Mouse (Mus musculus) heart, embryonic 12.5 days (tissue): ENCODE data around the gene Gclm. TPM values are rescaled to one million over a fixed set of nuclear protein-coding genes. Genes with fewer than 3 reads are reported as not detected.
"Not testable (repeated sequence)": the region's sequence is repeated elsewhere in the genome, so short reads cannot be mapped to it uniquely, and the experiment has no call there.

Source experiments
- ATAC-seq: fragments of 200-750 bp; cut with Nextera tagmentation; 2 replicates; pipeline ENCODE4 v1.8.0; 2017; ENCODE audit warnings: moderate TSS enrichment, moderate library complexity; ENCODE audit not compliant: insufficient number of reproducible peaks, low FRiP score
- H3K27ac ChIP-seq: fragments of 300-500 bp; sonication (generic); 2 replicates; pipeline ENCODE4 v1.5.1; 2016; ENCODE audit warnings: mild to moderate bottlenecking, moderate library complexity; ENCODE audit not compliant: poor library complexity, severe bottlenecking
- H3K27me3 ChIP-seq: fragments of 300-500 bp; sonication (generic); replicated peaks from 2 replicates; pipeline ENCODE4 v1.6.1; 2016; ENCODE audit warnings: mild to moderate bottlenecking, moderate library complexity
- H3K36me3 ChIP-seq: fragments of 300-500 bp; sonication (generic); 2 replicates; pipeline ENCODE4 v1.6.1; 2016; ENCODE audit warnings: mild to moderate bottlenecking, moderate library complexity
- H3K4me1 ChIP-seq: fragments of 300-500 bp; sonication (generic); replicated peaks from 2 replicates; pipeline ENCODE4 v1.6.1; 2016; ENCODE audit warnings: mild to moderate bottlenecking
- H3K4me2 ChIP-seq: fragments of 300-500 bp; sonication (generic); 2 replicates; pipeline ENCODE4 v1.6.1; 2016; ENCODE audit warnings: mild to moderate bottlenecking, moderate library complexity
- H3K4me3 ChIP-seq: fragments of 300-500 bp; sonication (generic); 2 replicates; pipeline ENCODE4 v1.5.1; 2016; ENCODE audit warnings: mild to moderate bottlenecking
- H3K9ac ChIP-seq: fragments of 300-500 bp; sonication (generic); 2 replicates; pipeline ENCODE4 v1.6.1; 2016; ENCODE audit warnings: mild to moderate bottlenecking, moderate library complexity
- H3K9me3 ChIP-seq: fragments of 300-500 bp; sonication (generic); replicated peaks from 2 replicates; pipeline ENCODE4 v1.6.1; 2016; ENCODE audit warnings: mild to moderate bottlenecking, moderate library complexity
- WGBS: fragments of 180-500 bp; shearing (Covaris S2); methylation state at CpG from one replicate; pipeline ENCODE4 v1.1.7; 2016; 5-methylcytosine and 5-hydroxymethylcytosine counted together
- polyA plus RNA-seq: library from polyadenylated mRNA; unstranded; fragments of >200 nt; fragmentation: Nextera tagmentation; extraction: Ambion mirVana; gene quantifications from 2 replicates; pipeline ENCODE4 v1.2.1, GENCODE M21; 2016

Gclm gene
- polyA plus RNA-seq, 1 experiment from 2014 or later: 122 TPM

- Histone ChIP-seq H3K27ac (peak overlapping the region; percentile 49; the same call in 1 of the 2 replicates), H3K27me3 (no peaks in the 10 kb centered on the region), H3K4me2 (no peak overlapping the region), H3K4me3 (no peak overlapping the region), H3K36me3 (no peaks in the 10 kb centered on the region), H3K9me3 (no peaks in the 10 kb centered on the region), H3K4me1 (peaks cover 16% of the 10 kb centered on the region), H3K9ac (no peak overlapping the region)
- ATAC-seq: no peak
- 53% methylated on average over 6 of the region's 6 CpGs for WGBS
These were observed 2.5 kb upstream of the Gclm start for GRCm38 (mm10) chr3:122242876-122243275.

DNA sequence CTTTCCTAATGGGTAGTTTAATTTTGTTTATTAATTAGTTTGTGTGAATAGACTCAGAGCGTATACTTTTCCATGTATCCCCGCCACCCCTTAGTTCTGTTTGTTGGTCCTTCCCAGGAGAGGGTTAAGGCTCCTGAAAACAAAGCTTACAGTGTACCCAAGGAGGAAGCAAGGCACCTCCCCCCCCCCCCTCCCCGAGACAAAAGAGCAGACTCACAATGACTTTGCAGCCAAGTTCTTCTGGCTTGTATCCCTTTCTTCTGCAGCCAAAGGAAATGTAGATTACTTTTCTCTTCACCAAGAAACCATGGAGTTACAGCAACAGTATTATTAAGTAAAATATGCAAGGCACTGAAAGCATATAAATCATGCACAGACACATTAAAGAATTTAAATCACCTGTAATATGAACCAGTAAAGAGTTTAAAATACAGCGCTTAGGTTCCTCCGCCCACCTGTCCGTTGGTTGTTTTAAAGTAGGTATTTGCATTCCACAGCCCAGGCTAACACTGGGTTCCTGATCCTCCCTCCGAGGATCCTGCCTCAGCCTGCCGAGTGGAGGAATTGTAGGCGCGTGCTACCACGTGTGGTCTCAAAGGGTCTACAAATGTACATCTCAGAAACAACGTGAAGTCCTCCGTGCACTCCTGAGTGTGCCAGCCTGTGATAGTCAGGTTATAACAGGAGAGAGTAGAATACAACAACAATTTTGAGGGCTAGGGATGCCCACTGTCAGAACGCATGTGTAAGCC is 1.8 kb upstream of the Gclm start:
- H3K27me3 ChIP-seq: no peaks in the 10 kb centered on the region
- no peak overlapping the region for H3K4me2 ChIP-seq
- H3K4me3 ChIP-seq: no peak overlapping the region
- H3K9ac ChIP-seq: no peak overlapping the region
- peaks cover 17% of the 10 kb centered on the region for H3K4me1 ChIP-seq
- peak overlapping the region; percentile 11; the same call in 1 of the 2 replicates for H3K27ac ChIP-seq
- H3K9me3 ChIP-seq: no peaks in the 10 kb centered on the region
- 56% methylated on average over 14 of the region's 14 CpGs for WGBS
- no peaks in the 10 kb centered on the region for H3K36me3 ChIP-seq
- ATAC-seq: no peak

DNA sequence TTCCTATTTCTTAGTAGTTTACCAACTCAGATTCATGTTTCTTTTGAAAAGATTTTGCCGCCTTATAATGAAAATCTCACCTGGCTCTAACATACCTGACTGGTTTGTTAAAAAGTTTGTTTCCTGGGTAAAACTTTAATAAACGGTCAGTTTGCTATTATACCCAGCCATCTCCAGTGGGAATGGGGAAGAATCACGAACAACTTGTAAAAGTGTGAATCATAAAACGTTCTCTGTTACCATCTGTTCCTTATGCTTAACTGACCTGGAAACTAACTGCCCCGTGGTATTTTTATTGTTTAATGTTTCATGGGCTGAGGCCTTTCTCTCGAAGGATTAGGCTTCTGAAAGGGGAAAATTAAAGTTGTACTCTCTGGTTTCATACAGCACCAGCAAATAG is 598 bp upstream of the Gclm start:
- Histone ChIP-seq H3K4me3 (peak overlapping the region; percentile 93; the same call in 1 of the 2 replicates), H3K4me1 (peaks cover 17% of the 10 kb centered on the region), H3K36me3 (no peaks in the 10 kb centered on the region), H3K27ac (peak overlapping the region; percentile 47; the same call in 1 of the 2 replicates), H3K27me3 (no peaks in the 10 kb centered on the region), H3K9ac (peak overlapping the region; percentile 34), H3K4me2 (peak overlapping the region; percentile 83), H3K9me3 (no peaks in the 10 kb centered on the region)
- WGBS: 59% methylated on average over 6 of the region's 6 CpGs
- no peak for ATAC-seq

GRCm38 (mm10) chr3:122245878-122246332 is 548 bp downstream of the Gclm start:
- Histone ChIP-seq H3K4me2 (peak overlapping the region; percentile 83), H3K36me3 (no peaks in the 10 kb centered on the region), H3K27me3 (no peaks in the 10 kb centered on the region), H3K4me3 (peak overlapping the region; percentile 93), H3K27ac (peak overlapping the region; percentile 97), H3K9me3 (no peaks in the 10 kb centered on the region), H3K4me1 (peaks cover 17% of the 10 kb centered on the region), H3K9ac (peak overlapping the region; percentile 95)
- ATAC-seq: peak; percentile 31; the same call in 1 of the 2 replicates
- under 1% methylated on average over 50 of the region's 50 CpGs for WGBS

DNA sequence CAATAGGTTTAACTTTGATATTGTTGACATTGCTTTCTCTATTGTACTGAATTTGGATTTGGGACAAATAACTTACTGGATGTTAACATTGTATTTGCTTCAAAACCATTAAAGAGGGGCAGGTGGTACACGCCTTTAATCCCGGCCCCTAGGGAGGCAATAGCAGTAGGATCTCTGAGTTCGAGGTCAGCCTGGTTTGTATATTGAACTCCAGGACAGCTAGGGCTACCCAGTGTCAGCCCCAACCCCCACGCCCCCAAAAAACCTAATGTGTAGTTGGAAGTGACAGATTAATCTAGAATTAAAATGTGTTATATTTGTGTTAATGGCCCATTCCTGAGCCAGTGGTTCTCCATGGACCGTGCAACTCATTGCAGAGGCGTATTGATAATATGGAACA is 1.0 kb downstream of the Gclm start:
- Histone ChIP-seq H3K4me1 (peaks cover 17% of the 10 kb centered on the region), H3K9me3 (no peaks in the 10 kb centered on the region), H3K4me3 (peak overlapping the region; percentile 93), H3K27ac (peak overlapping the region; percentile 97), H3K36me3 (no peaks in the 10 kb centered on the region), H3K4me2 (peak overlapping the region; percentile 83), H3K9ac (peak overlapping the region; percentile 95), H3K27me3 (no peaks in the 10 kb centered on the region)
- no peak for ATAC-seq
- WGBS: 23% methylated on average over 6 of the region's 6 CpGs

GRCm38 (mm10) chr3:122246986-122247767 is 1.8 kb downstream of the Gclm start:
- WGBS: 34% methylated on average over 12 of the region's 12 CpGs
- H3K4me1 ChIP-seq: peaks cover 17% of the 10 kb centered on the region
- no peaks in the 10 kb centered on the region for H3K27me3 ChIP-seq
- H3K27ac ChIP-seq: peak overlapping the region; percentile 97
- ATAC-seq: peak; percentile 65
- no peaks in the 10 kb centered on the region for H3K36me3 ChIP-seq
- no peaks in the 10 kb centered on the region for H3K9me3 ChIP-seq
- H3K9ac ChIP-seq: peak overlapping the region; percentile 95
- H3K4me2 ChIP-seq: peak overlapping the region; percentile 83
- H3K4me3 ChIP-seq: peak overlapping the region; percentile 93

DNA sequence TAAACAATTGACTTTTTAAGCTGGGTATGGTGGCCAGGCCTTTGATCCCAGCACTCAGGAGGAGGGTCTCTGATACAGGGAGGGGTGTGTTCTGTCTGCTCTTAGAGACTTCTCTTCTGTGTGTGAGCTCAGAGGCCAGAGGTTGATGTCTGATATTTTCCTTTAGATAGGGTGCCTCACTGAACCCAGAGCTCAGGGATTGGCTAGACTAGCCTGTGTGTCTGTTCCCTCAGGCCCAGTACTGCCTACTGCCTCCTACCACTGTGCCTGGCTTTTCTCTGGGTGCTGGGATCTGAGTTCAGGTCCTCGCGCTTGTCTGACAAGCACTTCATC is 2.4 kb downstream of the Gclm start:
- 89% methylated on average over 2 of the region's 2 CpGs for WGBS
- peaks cover 21% of the 10 kb centered on the region for H3K4me1 ChIP-seq
- peak; percentile 38; the same call in 1 of the 2 replicates for ATAC-seq
- H3K4me2 ChIP-seq: peak overlapping the region; percentile 40
- no peaks in the 10 kb centered on the region for H3K9me3 ChIP-seq
- H3K27ac ChIP-seq: peak overlapping the region; percentile 97
- no peaks in the 10 kb centered on the region for H3K27me3 ChIP-seq
- no peaks in the 10 kb centered on the region for H3K36me3 ChIP-seq
- H3K9ac ChIP-seq: no peak overlapping the region
- peak overlapping the region; percentile 93 for H3K4me3 ChIP-seq

- no peak overlapping the region for H3K9ac ChIP-seq
- peaks cover 1% of the 10 kb centered on the region; the same call in 1 of the 2 replicates for H3K36me3 ChIP-seq
- peaks cover 7% of the 10 kb centered on the region for H3K4me1 ChIP-seq
- H3K9me3 ChIP-seq: no peaks in the 10 kb centered on the region
- 31% methylated on average over 3 of the region's 3 CpGs for WGBS
- H3K4me3 ChIP-seq: no peak overlapping the region
- no peak for ATAC-seq
- H3K27me3 ChIP-seq: no peaks in the 10 kb centered on the region
- no peak overlapping the region for H3K4me2 ChIP-seq
- no peak overlapping the region for H3K27ac ChIP-seq
These were observed 7.3 kb downstream of the Gclm start for GRCm38 (mm10) chr3:122252466-122253253.

GRCm38 (mm10) chr3:122254050-122254449 is 8.7 kb downstream of the Gclm start:
- not testable (repeated sequence) for H3K4me2 ChIP-seq, H3K27me3 ChIP-seq, H3K9me3 ChIP-seq, H3K27ac ChIP-seq, ATAC-seq, H3K4me3 ChIP-seq, H3K4me1 ChIP-seq, H3K9ac ChIP-seq, H3K36me3 ChIP-seq
- WGBS: 72% methylated on average over 7 of the region's 7 CpGs

DNA sequence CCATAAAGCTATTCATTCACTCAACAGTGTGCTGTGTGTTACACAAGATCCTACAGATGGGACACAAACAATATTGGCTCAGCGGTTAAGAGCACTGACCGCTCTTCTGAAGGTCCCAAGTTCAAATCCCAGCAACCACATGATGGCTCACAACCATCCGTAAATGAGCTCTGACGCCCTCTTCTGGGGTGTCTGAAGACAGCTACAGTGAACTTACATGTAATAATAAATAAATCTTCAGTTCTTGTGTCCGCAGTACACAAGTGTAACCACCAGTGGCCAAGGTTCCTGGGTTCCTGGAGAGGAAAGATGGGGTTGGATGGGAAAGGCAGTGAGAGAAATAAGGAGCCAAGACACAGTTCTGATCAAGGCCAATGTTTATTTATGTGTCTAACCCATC is 24.6 kb downstream of the Gclm start:
- no peak overlapping the region for H3K4me2 ChIP-seq
- no peaks in the 10 kb centered on the region for H3K27me3 ChIP-seq
- no peak overlapping the region for H3K9ac ChIP-seq
- H3K4me1 ChIP-seq: peaks cover 1% of the 10 kb centered on the region
- ATAC-seq: no peak
- H3K9me3 ChIP-seq: no peaks in the 10 kb centered on the region
- H3K4me3 ChIP-seq: no peak overlapping the region
- WGBS: 71% methylated on average over 5 of the region's 5 CpGs
- H3K36me3 ChIP-seq: peaks cover 12% of the 10 kb centered on the region
- H3K27ac ChIP-seq: no peak overlapping the region

DNA sequence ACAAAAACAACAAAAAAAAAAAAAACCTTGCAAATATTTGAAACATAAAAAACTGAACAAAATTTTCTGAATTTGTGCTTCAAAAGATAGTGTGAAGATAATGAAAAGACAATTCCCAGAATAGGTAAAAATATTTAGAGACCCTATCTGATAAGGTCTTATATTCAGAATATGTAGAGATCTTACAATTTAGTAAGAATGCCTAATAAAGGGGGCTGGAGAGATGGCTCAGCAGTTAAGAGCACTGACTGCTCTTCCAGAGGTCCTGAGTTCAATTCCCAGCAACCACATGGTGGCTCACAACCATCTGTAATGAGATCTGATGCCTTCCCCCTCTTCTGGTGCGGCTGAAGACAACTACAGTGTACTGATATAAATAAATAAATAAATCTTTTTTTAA is 27.2 kb downstream of the Gclm start:
- not testable (repeated sequence) for H3K9ac ChIP-seq, H3K27ac ChIP-seq, H3K27me3 ChIP-seq, H3K4me3 ChIP-seq, H3K9me3 ChIP-seq, ATAC-seq, H3K4me2 ChIP-seq
- H3K4me1 ChIP-seq: peaks cover 26% of the 10 kb centered on the region
- 72% methylated on average over 1 of the region's 1 CpGs for WGBS
- peaks cover 26% of the 10 kb centered on the region for H3K36me3 ChIP-seq
